Mouse (Mus musculus) brain, embryonic 18.5 days (tissue): Measurements from ENCODE around the gene Myom3.
A peak's percentile ranks its signal among the peaks of the same experiment; 100 is the strongest.

Experiments
- DNase-seq: peaks from one replicate; pipeline ENCODE4 v3.0.0-alpha.2; 2012; ENCODE audit warnings: low read depth, low spot score

The Myom3 gene

DNA sequence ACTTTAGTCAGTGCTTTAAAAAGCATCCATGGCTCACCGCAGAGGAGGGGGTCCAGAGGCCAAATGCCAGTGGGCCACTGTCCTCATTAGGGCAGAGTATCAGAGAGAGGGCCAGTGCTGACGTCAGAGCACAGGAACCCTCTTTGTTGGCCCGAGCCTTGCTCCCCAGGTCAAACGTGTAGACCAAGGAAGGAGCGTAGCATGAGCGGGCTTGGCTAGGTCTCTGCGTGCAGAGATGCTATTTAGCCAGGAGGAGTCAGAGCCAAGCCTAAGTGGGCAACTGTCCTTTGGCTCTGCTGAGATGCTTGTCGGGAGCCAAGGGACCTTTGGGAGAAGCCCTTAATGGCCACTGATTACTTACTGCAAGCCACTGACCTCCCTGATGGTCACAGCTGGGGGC is 1.5 kb downstream of the Myom3 start:
- no peak for DNase-seq

DNA sequence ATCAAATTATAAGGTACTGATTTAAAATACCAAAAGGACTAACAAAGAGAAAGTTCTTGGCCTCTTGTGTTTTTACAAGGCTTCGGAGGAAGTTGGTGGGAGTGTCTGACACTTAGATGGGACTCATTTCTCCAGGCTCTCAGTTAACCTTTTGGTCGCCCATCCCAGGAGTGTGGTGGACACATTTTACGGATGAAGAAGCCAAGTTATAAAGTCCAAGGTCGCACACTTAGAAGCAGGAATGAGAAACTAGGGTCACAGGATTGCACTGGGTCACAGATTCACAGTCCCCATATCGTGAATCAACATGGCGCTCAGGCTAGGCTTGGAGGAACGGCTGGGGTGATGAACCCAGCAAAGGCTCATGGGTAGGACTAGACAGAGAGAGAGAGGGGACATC is 2.1 kb downstream of the Myom3 start:
- DNase-seq = no peak

DNA sequence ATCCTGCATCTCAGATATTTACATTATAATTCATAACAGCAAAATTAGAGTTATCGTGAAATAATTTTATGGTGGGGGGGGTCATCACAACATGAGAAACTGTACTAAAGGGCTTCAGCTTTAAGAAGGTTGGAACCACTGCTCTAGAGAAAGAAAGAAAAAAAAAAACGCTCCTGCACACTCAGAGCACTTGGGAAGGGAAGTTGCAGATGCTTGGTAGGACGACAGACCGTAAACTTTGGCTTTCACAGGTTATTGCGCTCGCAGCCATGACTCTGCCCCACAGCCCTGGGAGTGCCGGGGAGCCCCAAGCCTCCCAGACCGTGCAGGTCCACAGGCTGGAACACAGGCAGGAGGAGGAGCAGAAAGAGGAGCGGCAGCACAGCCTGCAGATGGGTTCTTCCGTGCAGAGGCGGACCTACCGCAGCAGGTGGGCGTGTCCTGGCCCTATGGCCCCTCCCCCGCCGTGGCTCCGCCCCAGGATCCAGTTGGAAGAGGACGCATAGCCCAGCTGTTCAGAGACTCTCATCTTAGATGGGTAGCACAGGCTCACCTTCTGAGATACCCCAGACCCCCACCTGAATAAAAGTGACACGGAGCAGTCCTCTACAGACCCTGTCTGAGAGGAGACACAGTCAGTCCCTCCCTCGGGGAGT is 2.9 kb downstream of the Myom3 start:
- no peak for DNase-seq

DNA sequence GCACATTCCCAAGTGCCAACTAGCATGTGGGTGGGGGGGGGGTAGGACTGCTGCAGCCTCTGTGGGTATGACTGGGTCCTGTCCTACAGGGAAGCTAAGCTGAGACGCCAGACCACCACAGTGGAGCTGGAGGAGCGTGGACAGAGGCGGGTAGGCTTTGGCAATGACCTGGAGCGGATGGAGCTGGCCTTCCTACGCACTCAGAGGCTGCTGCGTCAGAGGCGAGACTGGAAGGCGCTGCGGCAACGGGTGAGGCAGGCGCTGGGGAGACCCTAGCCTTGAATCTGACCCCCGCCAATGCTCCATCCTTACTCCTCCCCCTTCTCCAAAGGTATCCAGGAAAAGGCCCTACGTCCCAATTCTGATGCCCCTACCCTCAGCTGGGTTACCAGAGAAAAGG is 5.2 kb downstream of the Myom3 start:
- no peak for DNase-seq

DNA sequence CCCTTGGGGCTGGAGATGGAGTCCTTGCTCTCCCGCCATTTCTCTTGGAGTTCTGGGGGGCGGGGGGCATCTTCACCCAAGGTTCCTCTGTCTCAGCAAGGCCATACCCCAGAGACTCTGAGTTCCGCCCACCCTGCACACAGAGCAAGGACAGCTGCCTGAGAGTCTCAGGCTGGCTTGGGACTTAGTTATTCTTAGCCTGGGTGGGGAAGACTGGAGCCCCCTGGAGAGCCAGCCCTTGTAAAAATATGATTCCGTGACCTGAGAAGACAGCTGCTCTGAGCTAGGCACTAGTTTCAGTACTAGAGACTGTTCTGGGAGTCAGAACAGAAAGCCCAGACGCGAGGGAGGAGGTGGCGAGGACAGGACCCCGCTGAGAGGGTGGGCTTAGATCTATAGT is 6.2 kb downstream of the Myom3 start:
- no peak for DNase-seq

DNA sequence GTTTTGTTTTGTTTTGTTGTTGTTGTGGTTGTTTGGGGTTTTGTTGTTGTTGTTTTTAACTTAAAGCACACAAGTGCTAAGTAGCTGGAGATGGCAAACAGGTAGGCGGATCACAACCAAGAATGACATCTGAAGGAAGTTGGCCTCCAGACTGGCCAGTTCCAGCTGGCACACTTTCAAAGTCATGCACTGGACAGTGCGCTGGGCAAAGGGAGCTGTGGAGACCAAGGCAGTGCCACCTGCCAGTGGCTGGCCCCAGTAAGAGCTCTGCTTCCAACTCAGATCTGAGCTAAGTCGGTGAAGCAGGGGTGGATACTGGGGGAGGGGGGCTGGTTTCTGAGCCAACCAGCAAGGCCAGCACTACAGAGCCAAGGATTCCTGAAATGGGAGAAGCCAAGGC is 7.5 kb downstream of the Myom3 start:
- DNase-seq = no peak

DNA sequence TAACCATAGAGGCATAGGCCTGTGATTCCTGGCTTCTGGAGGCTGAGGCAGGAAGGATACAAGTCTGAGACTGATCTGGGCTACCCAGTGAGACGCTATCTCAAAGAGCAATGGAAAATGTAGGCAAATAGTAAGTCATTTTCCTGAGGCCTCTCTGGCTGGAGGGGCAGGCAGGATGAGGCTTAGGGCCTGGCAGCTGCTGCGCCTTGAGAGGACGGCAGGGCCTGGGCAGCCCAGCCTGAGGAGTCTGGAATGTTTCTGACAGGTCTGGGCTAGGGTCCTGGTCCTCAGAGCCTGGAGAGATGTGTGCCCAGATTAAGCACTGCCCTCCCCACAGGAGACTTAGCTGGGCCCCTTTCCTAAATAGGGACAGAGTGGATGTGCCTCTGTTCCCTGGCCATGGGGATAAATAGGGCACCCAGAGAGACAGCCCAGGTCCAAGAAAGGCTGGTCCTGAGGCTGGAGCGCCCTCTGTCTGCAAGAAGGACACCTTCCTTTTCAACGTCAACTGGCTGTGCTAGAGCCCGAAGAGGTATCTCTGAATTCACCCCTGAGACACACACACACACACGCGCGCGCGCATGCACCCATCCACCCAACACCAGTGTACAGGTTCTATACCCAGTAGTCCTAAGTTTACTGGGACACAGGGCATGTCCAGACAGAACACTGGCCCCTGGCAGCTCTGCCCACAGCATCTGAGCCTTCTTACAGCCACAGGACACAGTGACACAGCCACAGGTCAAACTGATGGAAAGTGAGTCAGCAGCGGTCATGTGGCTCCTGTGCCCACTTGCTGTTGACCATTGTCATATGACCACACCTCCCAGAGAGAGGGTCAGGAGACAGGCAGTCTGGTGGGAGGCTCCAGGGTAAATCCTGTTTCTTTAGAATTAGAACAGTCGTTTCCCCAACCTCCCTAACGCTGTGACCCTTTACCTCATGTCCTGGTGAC is 9.3 kb downstream of the Myom3 start:
- DNase-seq = no peak

DNA sequence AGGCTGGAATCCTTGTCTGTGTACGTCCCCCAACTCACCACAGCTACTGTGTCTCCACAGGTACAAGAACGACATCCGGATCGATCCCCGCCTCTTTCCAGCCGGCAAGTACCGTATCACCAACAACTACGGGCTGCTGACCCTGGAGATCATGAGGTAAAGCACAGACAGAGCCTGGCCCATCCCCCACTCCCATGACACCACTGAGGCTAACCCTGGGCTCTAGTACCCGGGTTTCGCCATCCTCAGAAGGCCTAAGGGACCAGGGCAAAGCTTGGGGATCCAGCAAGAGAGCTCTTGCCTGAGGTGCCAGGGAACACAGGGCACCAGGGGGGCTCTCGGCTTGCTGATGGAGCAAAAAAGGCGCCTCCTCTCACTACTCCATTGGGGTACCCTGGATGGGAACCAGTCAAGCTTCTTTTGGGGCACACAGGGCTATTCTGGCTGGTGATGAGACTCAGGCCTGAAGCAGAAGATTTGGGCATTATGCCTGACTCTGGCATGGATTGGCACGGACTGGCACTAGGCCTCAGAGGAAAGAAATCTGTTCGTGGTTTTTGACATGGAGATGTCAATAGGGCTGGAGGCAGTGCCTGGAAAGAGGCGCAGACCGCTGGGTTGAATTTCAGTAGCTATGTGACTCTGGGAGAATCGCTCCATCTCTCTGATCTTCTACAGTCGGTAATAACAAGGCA is 11.2 kb downstream of the Myom3 start:
- DNase-seq = no peak

DNA sequence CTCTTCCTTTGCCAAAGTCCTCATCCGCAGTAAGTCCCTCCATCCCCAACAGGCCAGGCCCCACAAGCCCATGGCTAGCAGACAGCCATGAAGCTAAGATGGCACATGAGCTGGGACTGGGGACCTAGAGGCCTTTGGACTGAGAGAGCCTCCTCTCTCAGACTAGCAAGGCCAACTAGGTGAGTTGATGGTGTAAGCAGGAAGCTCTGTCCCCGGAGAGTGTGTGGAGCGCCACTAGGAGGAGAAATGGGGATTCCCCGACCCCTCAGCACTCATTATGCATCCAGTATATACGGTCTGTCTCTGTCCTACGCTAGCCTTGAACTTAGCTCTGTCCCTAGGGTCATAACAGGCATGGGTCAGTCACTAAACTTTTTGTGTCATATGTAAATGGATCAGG is 12.1 kb downstream of the Myom3 start:
- DNase-seq = no peak

DNA sequence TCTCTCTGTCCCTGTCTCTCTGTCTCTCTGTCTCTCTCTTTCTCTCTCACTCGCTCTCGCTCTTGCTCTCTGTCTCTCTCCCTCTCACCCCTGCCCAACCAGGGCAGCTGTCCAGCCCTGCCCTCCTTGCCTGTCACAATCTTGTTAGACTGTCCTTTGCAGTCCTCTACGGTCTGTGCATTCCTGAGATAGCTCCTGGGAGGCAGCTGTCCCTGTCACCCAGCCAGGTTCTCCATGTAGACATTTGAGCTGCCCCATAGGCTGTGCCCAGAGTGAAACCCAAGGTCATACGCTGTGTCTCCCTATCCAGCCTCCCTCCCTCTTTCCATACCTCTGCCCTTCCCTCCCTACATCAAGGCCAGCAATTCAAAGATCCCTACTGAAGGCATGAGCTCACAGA is 13.2 kb downstream of the Myom3 start:
- no peak for DNase-seq

DNA sequence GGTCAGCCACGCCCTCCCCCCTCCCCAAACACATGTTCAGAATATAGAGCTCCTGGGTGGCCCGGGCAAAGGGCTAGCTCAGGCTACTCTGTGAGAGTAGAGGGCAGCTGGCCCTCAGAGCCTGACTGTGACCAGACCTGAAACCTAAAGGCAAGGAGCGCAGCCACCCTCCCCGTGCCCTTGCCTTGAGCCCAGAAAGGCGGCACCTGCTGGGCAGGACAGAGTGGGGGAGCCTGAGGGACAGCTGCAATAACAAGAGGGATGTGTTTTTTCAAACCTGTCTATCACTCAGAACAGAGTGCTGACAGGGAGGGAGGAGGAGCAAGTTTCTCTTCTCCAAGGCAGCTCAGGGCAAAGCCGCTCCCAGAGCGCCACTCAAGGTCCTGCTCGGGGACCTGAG is 15.0 kb downstream of the Myom3 start:
- no peak for DNase-seq

DNA sequence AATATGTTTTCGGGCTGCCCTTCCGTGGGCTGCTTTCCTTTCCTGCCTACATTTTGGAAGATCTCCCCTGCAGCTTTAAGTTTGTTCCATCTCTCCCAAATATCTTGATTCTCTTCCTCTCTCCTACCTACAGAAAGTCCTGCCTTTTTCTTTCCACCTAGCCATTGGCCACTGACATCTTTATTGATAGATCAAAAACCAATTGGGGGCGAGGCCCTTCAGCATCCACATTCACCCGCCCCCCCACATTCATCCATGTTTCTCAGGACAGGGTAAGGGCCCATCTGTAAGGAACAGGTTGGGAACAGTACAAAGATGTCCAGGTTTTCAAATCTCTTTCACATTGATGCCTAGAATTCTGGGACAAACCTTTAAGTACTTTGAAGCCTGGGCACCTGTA is 17.3 kb downstream of the Myom3 start:
- no peak for DNase-seq

DNA sequence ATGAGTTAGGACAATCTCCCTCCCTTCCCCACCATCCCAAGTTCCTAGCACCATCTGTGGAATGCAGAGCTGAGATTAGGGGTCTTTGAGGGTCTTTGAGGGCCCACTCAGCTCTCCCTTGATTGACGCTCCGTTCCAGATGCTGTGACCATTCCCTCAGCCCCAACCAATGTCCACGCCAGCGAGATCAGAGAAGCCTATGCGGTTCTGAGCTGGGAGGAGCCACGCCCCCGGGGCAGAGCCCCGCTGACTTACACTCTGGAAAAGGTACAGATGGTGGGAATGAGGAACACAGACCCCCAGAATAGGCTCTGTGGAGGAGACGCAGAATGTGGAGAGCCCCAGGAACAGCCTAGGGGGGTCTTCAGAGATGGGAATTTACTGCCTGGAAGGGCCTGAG is 20.1 kb downstream of the Myom3 start:
- no peak for DNase-seq

DNA sequence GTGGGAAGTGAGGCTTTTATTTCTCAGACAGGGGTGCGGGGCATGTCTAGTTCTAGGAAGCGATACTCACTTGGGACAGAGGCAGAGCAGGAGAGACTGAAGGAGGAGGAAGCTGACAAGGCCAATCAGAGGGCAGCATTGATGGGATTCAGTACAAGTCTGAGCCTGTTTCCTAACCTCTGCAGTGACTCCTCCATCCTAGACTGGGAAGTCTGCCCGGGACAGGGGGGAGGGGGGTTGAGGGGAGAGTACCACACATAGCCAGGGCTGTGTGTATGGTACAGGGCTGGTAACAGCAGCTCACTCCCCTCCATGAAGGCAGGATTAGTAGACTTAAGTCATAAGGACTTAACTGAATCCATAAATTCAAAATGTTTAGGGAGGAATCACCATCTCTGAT is 20.7 kb downstream of the Myom3 start:
- no peak for DNase-seq

DNA sequence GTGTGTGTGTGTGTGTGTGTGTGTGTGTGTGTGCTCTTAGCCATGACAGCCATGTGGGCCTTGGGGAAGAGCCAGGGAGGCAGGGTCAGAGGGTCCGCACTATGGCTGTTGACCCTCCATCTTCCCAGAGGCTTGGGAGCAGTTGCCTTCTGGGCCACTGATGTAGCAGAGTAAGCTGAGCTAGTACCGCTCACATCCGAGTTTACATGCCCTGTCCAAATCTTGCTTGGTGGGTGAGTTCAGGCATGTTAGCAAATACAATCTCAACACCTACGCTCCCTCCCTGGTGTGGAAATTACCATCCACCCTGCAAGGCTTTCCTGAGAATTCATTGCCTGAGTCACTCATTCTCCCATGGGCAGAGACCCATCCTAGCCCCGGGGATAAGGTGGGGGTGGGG is 21.8 kb downstream of the Myom3 start:
- no peak for DNase-seq

DNA sequence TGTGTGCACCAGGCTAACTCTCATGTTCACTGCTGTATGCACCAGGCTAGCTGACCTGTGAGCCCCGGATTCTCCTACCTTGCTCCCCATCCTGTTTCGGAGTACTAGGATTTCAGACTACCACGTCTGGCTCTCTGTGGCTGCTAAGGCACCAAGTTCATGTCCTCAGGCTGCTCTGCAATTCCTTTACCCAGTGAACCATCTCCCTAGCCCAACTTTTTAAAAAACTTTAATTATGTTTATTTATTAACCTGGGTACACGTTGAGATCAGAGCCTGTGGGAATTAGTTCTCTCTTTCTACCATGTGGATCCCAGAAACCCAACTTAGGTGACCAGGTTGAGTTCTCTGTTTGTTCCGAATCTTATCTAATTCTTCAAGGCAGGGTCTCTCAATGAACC is 27.1 kb downstream of the Myom3 start:
- no peak for DNase-seq

DNA sequence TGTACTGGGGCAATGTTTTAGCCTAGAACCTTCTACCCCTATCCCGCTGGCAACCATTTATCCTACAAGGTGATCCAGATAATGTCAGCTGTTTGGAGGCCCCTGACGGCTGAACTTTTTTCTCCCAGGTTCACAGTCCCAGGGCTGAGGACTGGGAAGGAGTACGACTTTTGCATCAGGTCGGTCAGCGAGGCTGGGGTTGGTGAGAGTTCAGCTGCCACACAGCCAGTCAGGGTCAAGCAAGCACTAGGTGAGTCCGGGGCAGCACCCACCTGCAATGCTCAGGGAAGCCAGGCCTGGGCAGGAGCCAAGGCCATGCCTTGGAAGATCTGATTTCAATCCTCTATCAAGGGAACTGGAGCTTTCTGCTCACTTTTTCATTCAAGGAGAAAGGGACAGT is 27.8 kb downstream of the Myom3 start:
- no peak for DNase-seq

DNA sequence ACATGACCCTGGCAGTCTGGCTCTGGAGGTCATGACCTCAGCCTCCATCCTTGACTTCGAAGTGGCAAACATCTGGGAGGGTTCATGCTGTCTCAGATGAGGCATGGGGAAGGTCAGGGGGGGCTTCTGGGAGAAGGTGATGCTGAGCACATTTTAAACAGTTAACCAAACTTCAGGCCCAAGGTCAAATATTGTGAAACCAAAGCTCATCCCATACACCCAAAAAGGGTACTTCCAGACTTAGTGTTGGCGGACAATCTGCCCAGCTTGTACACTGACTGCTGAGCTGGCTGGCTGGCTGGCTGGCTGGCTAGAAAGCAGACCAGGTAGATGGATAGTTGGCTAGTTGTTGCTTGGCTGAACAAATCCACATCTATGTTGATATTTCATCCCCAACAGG is 29.6 kb downstream of the Myom3 start:
- DNase-seq = no peak

DNA sequence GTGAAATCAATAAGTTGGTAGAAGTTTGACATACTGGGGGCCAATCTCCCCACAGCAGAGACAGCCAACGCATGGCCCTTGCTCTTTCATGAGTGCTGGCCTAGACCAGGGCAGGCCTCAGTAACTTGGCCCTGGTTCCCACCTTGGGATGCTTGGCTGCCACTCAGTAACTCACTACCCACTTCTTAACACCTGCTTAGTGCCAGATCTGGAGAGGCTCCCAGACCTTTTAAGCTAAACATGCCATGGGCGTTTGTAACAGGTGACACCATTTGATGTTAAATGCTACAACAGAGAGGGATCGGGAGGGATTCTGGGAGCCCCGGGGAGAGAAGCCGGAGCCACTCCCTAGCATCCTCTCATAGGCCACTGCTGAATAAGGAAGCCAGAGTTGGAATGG is 33.3 kb downstream of the Myom3 start:
- no peak for DNase-seq

DNA sequence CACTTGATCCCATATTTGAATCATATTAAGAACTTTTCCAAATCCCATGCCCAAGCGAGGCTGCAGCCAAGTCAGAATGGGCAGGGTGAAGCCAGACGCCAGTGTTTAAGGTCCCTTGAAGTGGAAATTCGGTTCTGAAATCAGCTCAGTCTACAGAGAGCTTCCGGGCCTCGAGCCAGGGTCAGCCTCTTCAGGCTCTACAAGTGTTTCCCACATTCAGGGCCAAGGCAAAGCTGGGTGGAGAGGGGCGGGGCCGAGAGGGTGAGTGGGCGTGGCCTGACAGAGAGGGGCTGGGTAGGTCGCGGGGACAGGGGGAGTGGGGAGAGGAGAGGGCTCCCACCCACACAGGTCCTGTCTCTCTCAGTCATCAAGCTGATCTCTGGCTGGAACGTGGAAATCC is 38.4 kb downstream of the Myom3 start:
- DNase-seq = no peak

DNA sequence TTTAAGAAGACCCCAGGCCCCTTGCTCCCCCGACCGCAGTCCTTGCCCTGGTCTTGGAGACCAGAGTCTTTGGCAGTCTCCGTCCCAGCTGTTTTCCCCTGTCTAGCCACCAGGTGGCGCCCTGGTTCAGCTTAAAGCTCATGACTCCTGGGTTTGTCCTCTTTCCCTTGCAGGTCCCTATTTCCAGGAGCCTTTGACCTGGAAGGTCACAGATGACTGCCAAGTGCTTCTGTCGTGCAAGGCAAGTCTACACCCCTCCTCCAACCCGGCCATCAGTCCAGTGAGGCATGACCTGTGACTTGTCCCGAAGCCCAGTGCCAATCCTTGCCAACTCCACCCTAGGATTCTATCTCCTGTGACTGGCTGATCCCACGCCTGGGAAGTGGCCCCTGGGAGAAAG is 42.0 kb downstream of the Myom3 start:
- peak; percentile 40 for DNase-seq

DNA sequence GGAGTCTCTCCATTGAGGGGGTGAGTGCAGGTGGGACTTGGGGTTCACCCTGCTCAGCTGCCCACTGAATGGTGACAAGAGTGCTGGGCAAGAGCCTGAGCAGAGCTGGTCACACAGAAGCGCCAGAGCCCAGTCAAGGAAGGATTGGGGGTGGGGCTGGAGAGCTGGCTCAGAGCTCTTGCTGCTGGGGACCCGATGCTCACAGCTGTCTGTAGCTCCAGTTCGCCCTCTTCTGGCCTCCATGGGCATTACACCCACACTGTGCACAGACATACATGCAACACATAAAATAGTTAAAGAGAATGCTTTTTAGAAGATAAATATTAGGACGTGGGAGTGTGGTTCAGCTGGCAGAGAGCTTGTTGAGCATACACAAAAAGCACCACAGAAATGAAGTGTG is 43.8 kb downstream of the Myom3 start:
- DNase-seq = no peak

DNA sequence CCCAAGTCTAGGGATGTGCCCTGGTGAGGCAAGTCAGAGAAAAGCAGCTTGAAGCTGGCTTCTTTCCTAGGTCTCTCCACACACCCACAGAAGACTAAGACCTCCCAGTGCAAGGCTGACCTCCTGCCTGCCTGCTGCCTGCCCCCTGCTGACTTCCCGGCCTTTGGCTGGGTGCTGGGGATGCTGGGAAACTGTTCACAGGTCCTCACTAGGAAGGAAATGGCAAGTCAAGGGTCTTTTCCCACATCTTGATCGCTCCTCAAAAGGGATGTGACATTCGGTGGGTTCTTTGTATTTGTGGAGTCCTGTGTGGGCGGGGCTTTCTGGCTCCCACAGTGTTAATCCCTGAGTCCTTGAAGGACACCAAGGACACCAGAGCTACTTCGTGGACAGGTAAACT is 44.7 kb downstream of the Myom3 start:
- no peak for DNase-seq
